Comparison of ENCODE assay signal across 8 mouse cellular contexts in the genomic region with DNA sequence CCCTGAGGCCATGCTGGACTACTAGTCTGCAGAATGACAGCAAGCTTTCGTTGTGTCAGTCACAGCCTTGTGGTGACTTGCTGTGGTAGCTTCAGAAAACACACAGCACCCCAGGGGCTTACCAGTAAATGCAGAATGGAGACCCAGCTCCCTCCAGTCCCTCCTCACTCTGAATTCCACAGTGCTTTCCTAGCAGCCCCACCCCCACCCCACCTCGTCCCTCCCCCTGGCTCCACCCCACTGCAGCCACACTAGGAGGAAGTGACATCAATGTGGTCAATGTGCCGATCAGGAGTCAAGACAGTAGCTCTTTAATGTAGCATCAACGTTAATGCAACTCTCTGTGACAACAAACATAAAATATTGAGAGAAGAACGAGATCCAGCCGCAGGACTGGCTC. TPM values are rescaled to one million over a fixed set of nuclear protein-coding genes. Genes with fewer than 3 reads are reported as not detected.
DNase-seq lines count a peak whose midpoint lies in the region; ATAC-seq and TF ChIP-seq lines count a peak whose summit lies in the region.

No protein-coding gene starts in this region.

- peak overlapping the region; percentile 51 for H3K27ac ChIP-seq in heart, adult 2 months
- H3K27ac ChIP-seq in CH12.LX (ENCODE audit: insufficient read depth, low read depth) = peak overlapping the region; percentile 31; the same call in 1 of the 2 replicates
- H3K27ac ChIP-seq in heart, postnatal 0 days (ENCODE audit: low read depth) = peak overlapping the region; percentile 54; the same call in 1 of the 2 replicates

- 34% methylated on average over 6 of the region's 6 CpGs for WGBS in heart, adult 2 months
- WGBS in heart, postnatal 0 days = 38% methylated on average over 6 of the region's 6 CpGs

- TF ChIP-seq POLR2A in heart, adult 2 months (IDR thresholded peaks at IDR 0.05; ENCODE audit: insufficient read depth, low read depth, low read length) = 0 out of 2 replicates have a peak, but pooled peaks have one; percentile 26
- peak; percentile 69 for TF ChIP-seq POLR2A in CH12.LX (IDR thresholded peaks at IDR 0.05; ENCODE audit: low read depth, low read length)

- H3K36me3 ChIP-seq in heart, adult 2 months (ENCODE audit: control insufficient read depth, insufficient read depth, low read length) = no peaks in the 10 kb centered on the region
- no peaks in the 10 kb centered on the region for H3K36me3 ChIP-seq in CH12.LX (replicated peaks in 1 of 2; ENCODE audit: control insufficient read depth in 1 of 2, insufficient read depth in 1 of 2, low read length in 1 of 2)
- H3K36me3 ChIP-seq in heart, postnatal 0 days (replicated peaks; ENCODE audit: control insufficient read depth, insufficient read depth, low read length) = no peaks in the 10 kb centered on the region

- peak overlapping the region; percentile 89 for H3K4me2 ChIP-seq in CH12.LX (ENCODE audit: insufficient read depth, low read depth, poor library complexity, severe bottlenecking)
- no peak overlapping the region for H3K4me2 ChIP-seq in heart, postnatal 0 days (ENCODE audit: low read depth, low read length)

- H3K4me1 ChIP-seq in heart, adult 2 months (ENCODE audit: control insufficient read depth, insufficient read depth, low read length) = peaks cover 4% of the 10 kb centered on the region; the same call in 1 of the 2 replicates
- peaks cover 27 to 58% of the 10 kb centered on the region in 2 experiments for H3K4me1 ChIP-seq in CH12.LX (ENCODE audit: control insufficient read depth in 1 of 2, insufficient read depth in 2 of 2)
- H3K4me1 ChIP-seq in heart, postnatal 0 days (ENCODE audit: control insufficient read depth, insufficient read depth) = peaks cover 19% of the 10 kb centered on the region

- TF ChIP-seq RAD21 in CH12.LX (IDR thresholded peaks at IDR 0.05; ENCODE audit: low read depth, low read length) = no peak

- in situ Hi-C loops in CH12.LX (cut with MboI; ENCODE audit: low pct_ligation_motif_present, low pct_unique_long_range_greater_than_20kb, low sequenced_read_pairs) = no loop called here

- intact Hi-C loops in heart, adult 2 months (cut with DNase I) = no loop called here
- intact Hi-C loops in heart, postnatal 10 days (cut with DNase I) = no loop called here

- peak in 1 of 2 experiments; percentile 28 for DNase-seq in heart, adult 2 months
- DNase-seq in heart, postnatal 10 days = no peak
- peak; percentile 73 for DNase-seq in CH12.LX (ENCODE audit: extremely low read depth)
- no peak for DNase-seq in heart, postnatal 0 days (ENCODE audit: low spot score)
- DNase-seq in gastrocnemius, adult 18-20 months (ENCODE audit: low spot score) = no peak
- no peak for DNase-seq in adrenal gland, postnatal 10 days
- no peak for DNase-seq in layer of hippocampus, postnatal 25 days (ENCODE audit: extremely low spot score in 1 of 2, low spot score in 1 of 2)

- H3K79me2 ChIP-seq in heart, adult 2 months (replicated peaks; ENCODE audit: control insufficient read depth, insufficient read depth, low read length) = no peaks in the 10 kb centered on the region
- H3K79me2 ChIP-seq in CH12.LX (replicated peaks; ENCODE audit: control insufficient read depth, extremely low read depth, insufficient read depth, poor library complexity, severe bottlenecking) = no peaks in the 10 kb centered on the region

- no peaks in the 10 kb centered on the region for H3K9me3 ChIP-seq in CH12.LX (replicated peaks; ENCODE audit: low read length)
- H3K9me3 ChIP-seq in heart, postnatal 0 days (replicated peaks; ENCODE audit: control insufficient read depth, low read length) = no peaks in the 10 kb centered on the region

- no peak overlapping the region for H3K4me3 ChIP-seq in heart, adult 2 months
- peak overlapping the region; percentile 50 to 56 (median 53) for H3K4me3 ChIP-seq in CH12.LX (replicated peaks in 1 of 3; ENCODE audit: low read depth in 2 of 3, low read length in 2 of 3, poor library complexity in 1 of 3)
- H3K4me3 ChIP-seq in heart, postnatal 0 days (ENCODE audit: low read depth, low read length) = no peak overlapping the region

- TF ChIP-seq EP300 in heart, adult 2 months (IDR thresholded peaks at IDR 0.05; ENCODE audit: insufficient read depth, low read depth, low read length) = no peak
- no peak; the same call in 1 of the 2 replicates for TF ChIP-seq EP300 in CH12.LX (IDR thresholded peaks at IDR 0.05; ENCODE audit: low read length)
- no peak for TF ChIP-seq EP300 in heart, postnatal 0 days (IDR thresholded peaks at IDR 0.05; ENCODE audit: low read depth)

- peak overlapping the region; percentile 45; the same call in 1 of the 2 replicates for H3K9ac ChIP-seq in heart, adult 2 months (ENCODE audit: low read depth, low read length)
- peak overlapping the region; percentile 71 for H3K9ac ChIP-seq in CH12.LX (ENCODE audit: insufficient read depth, low read depth)
- H3K9ac ChIP-seq in heart, postnatal 0 days (replicated peaks; ENCODE audit: low read depth, low read length) = no peak overlapping the region

- TF ChIP-seq CTCF in heart, adult 2 months (IDR thresholded peaks at IDR 0.05) = no peak
- TF ChIP-seq CTCF in CH12.LX (conservative IDR thresholded peaks at IDR 0.05 in 1 of 2, IDR thresholded peaks at IDR 0.05 in 1 of 2; ENCODE audit: low read depth in 2 of 2, low read length in 2 of 2) = no peak
- TF ChIP-seq CTCF in heart, postnatal 0 days (IDR thresholded peaks at IDR 0.05; ENCODE audit: low read depth) = no peak

- dilution Hi-C loops in CH12.LX (cut with MboI; ENCODE audit: extremely low pct_ligation_motif_present, extremely low pct_unique_long_range_greater_than_20kb, low sequenced_read_pairs) = no loop called here

- ATAC-seq in heart, postnatal 0 days (ENCODE audit: insufficient read depth, low read depth) = 0 out of 2 replicates have a peak, but pooled peaks have one; percentile 10
- ATAC-seq in megakaryocyte, adult 5-6 weeks (ENCODE audit: poor library complexity, severe bottlenecking) = peak; percentile 91

- H3K27me3 ChIP-seq in heart, adult 2 months (ENCODE audit: control insufficient read depth, insufficient read depth, low read length) = no peaks in the 10 kb centered on the region
- no peaks in the 10 kb centered on the region for H3K27me3 ChIP-seq in CH12.LX (replicated peaks)
- H3K27me3 ChIP-seq in heart, postnatal 0 days (ENCODE audit: control insufficient read depth, insufficient read depth, low read length) = no peaks in the 10 kb centered on the region

TF ChIP-seq in CH12.LX, 34 proteins besides CTCF, POLR2A, EP300 and RAD21 (continues in another document):
- TF ChIP-seq MAZ (IDR thresholded peaks at IDR 0.05; ENCODE audit: low read depth, low read length) (peak; percentile 56; the same call in 1 of the 2 replicates), MXI1 (IDR thresholded peaks at IDR 0.05; ENCODE audit: low read depth, low read length) (peak; percentile 50; the same call in 1 of the 2 replicates), BHLHE40 (IDR thresholded peaks at IDR 0.05; ENCODE audit: low read depth, low read length) (no peak), NRF1 (IDR thresholded peaks at IDR 0.05; ENCODE audit: low read depth, low read length) (no peak), USF2 (conservative IDR thresholded peaks at IDR 0.05; ENCODE audit: low read depth, low read length) (no peak), ZKSCAN1 (IDR thresholded peaks at IDR 0.05; ENCODE audit: borderline replicate concordance, low read depth, low read length) (no peak), RCOR1 (conservative IDR thresholded peaks at IDR 0.05; ENCODE audit: low read depth, low read length) (no peak), JUN (IDR thresholded peaks at IDR 0.05; ENCODE audit: insufficient read depth, low read depth, low read length) (no peak), ZC3H11A (IDR thresholded peaks at IDR 0.05; ENCODE audit: low read depth, low read length) (no peak), ETS1 (conservative IDR thresholded peaks at IDR 0.05; ENCODE audit: low read depth, low read length) (no peak), SMC3 (IDR thresholded peaks at IDR 0.05; ENCODE audit: low read depth, low read length) (no peak), UBTF (IDR thresholded peaks at IDR 0.05; ENCODE audit: low read depth, low read length) (no peak), E2F4 (IDR thresholded peaks at IDR 0.05; ENCODE audit: insufficient replicate concordance, low read depth, low read length) (no peak), CHD2 (IDR thresholded peaks at IDR 0.05; ENCODE audit: low read length) (peak; percentile 78), HCFC1 (IDR thresholded peaks at IDR 0.05; ENCODE audit: low read depth, low read length) (peak; percentile 36; the same call in 1 of the 2 replicates), MAFK (IDR thresholded peaks at IDR 0.05; ENCODE audit: insufficient replicate concordance, low read length) (no peak), KAT2A (IDR thresholded peaks at IDR 0.05; ENCODE audit: insufficient replicate concordance, low read length) (no peak), IRF4 (IDR thresholded peaks at IDR 0.05; ENCODE audit: low read depth, low read length) (no peak), NELFE (IDR thresholded peaks at IDR 0.05; ENCODE audit: low read depth, low read length) (peak; percentile 50), CHD1 (IDR thresholded peaks at IDR 0.05; ENCODE audit: low read depth, low read length) (no peak), TBP (conservative IDR thresholded peaks at IDR 0.05; ENCODE audit: low read depth, low read length) (no peak), MAX (IDR thresholded peaks at IDR 0.05; ENCODE audit: low read length) (peak; percentile 45), JUND (conservative IDR thresholded peaks at IDR 0.05; ENCODE audit: low read depth, low read length) (peak; percentile 20; the same call in 1 of the 2 replicates), ZMIZ1 (IDR thresholded peaks at IDR 0.05; ENCODE audit: low read depth, low read length) (0 out of 2 replicates have a peak, but pooled peaks have one; percentile 53), TCF12 (IDR thresholded peaks at IDR 0.05; ENCODE audit: low read depth, low read length) (peak; percentile 47; the same call in 1 of the 2 replicates)

RNA-seq across cellular contexts. Expression of gene Hopx, which starts 25.2 kb away (rescaled TPM):
- 100 to 1,000 TPM; 367 to 385 TPM for total RNA-seq in heart, adult 2 months (2021)
- 284 and 285 TPM in 2 replicates for polyA plus RNA-seq in heart, adult 2 months (2012; rRNA removed)
- total RNA-seq in heart, postnatal 10 days (2021) = 100 to 1,000 TPM; 498 to 553 TPM
- total RNA-seq in CH12.LX (2012; rRNA removed) (22.2 and 26.4 TPM in 2 replicates), CH12.LX (2014; rRNA removed) (19.6 and 20.0 TPM in 2 replicates)
- 15.1 and 17.6 TPM in 2 replicates for polyA plus RNA-seq in CH12.LX (2012; ENCODE audit: insufficient read length, low read depth)
- 510 and 558 TPM in 2 replicates for total RNA-seq in heart, postnatal 0 days (2014; rRNA removed; ENCODE audit: low replicate concordance)
- polyA plus RNA-seq in heart, postnatal 0 days (2015; fragmentation: Nextera tagmentation; extraction: Ambion mirVana) = 41.0 and 42.6 TPM in 2 replicates
- 104 and 127 TPM in 2 replicates for total RNA-seq in megakaryocyte, adult 5-6 weeks (2015)
- total RNA-seq in megakaryocyte, adult 5-6 weeks (2017) = 35.5 and 46.3 TPM in 2 replicates
- 1 to 10 TPM; 2.6 to 3.3 TPM for total RNA-seq in gastrocnemius, adult 18-20 months (2021)
- 10 to 100 TPM in 1 of 2 experiments, 1 to 10 TPM in 1; 9.8 to 11.1 TPM for total RNA-seq in adrenal gland, postnatal 10 days (2021)
- 10 to 100 TPM; 86.3 to 89.3 TPM for total RNA-seq in layer of hippocampus, postnatal 25 days (2021)

Comparison
In these comparisons a context has a peak if more than half of its experiments do, and no peak if none do; other contexts are left out.
1. H3K4me3 ChIP-seq: peak in CH12.LX (3 of 3); none in heart, adult 2 months (single experiment) and heart, postnatal 0 days (single experiment).
2. Peak in every context shown above with its lines, with median percentiles within 50 percentile points of each other: H3K27ac ChIP-seq.